Mouse (Mus musculus) embryonic facial prominence, embryonic 14.5 days (tissue): ENCODE results near the gene Nemp2. TPM values are rescaled to one million over a fixed set of nuclear protein-coding genes. Genes with fewer than 3 reads are reported as not detected.

Source experiments
- ATAC-seq: fragments of 200-750 bp; cut with Nextera tagmentation; 2 replicates; pipeline ENCODE4 v1.8.0; 2017; ENCODE audit warnings: low read depth, moderate number of reproducible peaks, moderate TSS enrichment
- DNase-seq: peaks from one replicate; pipeline ENCODE4 v3.0.0-alpha.2; 2015; ENCODE audit warnings: low spot score
- H3K27ac ChIP-seq: fragments of 300-500 bp; sonication (generic); replicated peaks from 2 replicates; pipeline ENCODE4 v1.5.1; 2014; ENCODE audit warnings: low read depth, mild to moderate bottlenecking, low read length, moderate library complexity
- H3K27me3 ChIP-seq: fragments of 300-500 bp; sonication (generic); replicated peaks from 2 replicates; pipeline ENCODE4 v1.6.1; 2014; ENCODE audit warnings: low read length; ENCODE audit not compliant: control insufficient read depth, insufficient read depth
- H3K36me3 ChIP-seq: fragments of 300-500 bp; sonication (generic); 2 replicates; pipeline ENCODE4 v1.6.1; 2014; ENCODE audit warnings: low read length, mixed read lengths; ENCODE audit not compliant: control insufficient read depth, insufficient read depth
- H3K4me1 ChIP-seq: fragments of 300-500 bp; sonication (generic); 2 replicates; pipeline ENCODE4 v1.6.1; 2014; ENCODE audit warnings: antibody characterized with exemption, low read length; ENCODE audit not compliant: control insufficient read depth, insufficient read depth
- H3K4me2 ChIP-seq: fragments of 300-500 bp; sonication (generic); 2 replicates; pipeline ENCODE4 v1.6.1; 2014; ENCODE audit warnings: low read depth, mild to moderate bottlenecking, low read length, moderate library complexity, mixed read lengths
- H3K4me3 ChIP-seq: fragments of 300-500 bp; sonication (generic); 2 replicates; pipeline ENCODE4 v1.5.1; 2014; ENCODE audit warnings: low read depth, mild to moderate bottlenecking, low read length
- H3K9ac ChIP-seq: fragments of 300-500 bp; sonication (generic); 2 replicates; pipeline ENCODE4 v1.6.1; 2014; ENCODE audit warnings: low read depth, mild to moderate bottlenecking, low read length, moderate library complexity, mixed read lengths
- H3K9me3 ChIP-seq: fragments of 300-500 bp; sonication (generic); 2 replicates; pipeline ENCODE4 v1.6.1; 2016; ENCODE audit warnings: low read length; ENCODE audit not compliant: control insufficient read depth
- WGBS: fragments of 180-500 bp; shearing (Covaris S2); extraction: QIAGEN DNeasy Blood & Tissue Kit; methylation state at CpG from one replicate; pipeline ENCODE4 v1.1.7; 2014; 5-methylcytosine and 5-hydroxymethylcytosine counted together
- polyA plus RNA-seq: library from polyadenylated mRNA; unstranded; fragments of >200 nt; fragmentation: Nextera tagmentation; extraction: Ambion mirVana; gene quantifications from 2 replicates; pipeline ENCODE4 v1.2.1, GENCODE M21; 2014

Nemp2 gene
- polyA plus RNA-seq, 1 experiment from 2014 or later = 8.4 TPM

- H3K27ac ChIP-seq = no peak overlapping the region
- H3K36me3 ChIP-seq = no peaks in the 10 kb centered on the region
- ATAC-seq = no peak
- no peak overlapping the region for H3K9ac ChIP-seq
- DNase-seq = no peak
- no peak overlapping the region for H3K4me3 ChIP-seq
- H3K27me3 ChIP-seq = no peaks in the 10 kb centered on the region
- H3K4me1 ChIP-seq = no peaks in the 10 kb centered on the region
- WGBS = 85% methylated on average over 4 of the region's 4 CpGs
- H3K4me2 ChIP-seq = no peak overlapping the region
- H3K9me3 ChIP-seq = peaks cover 7% of the 10 kb centered on the region; the same call in 1 of the 2 replicates
Observed at GRCm38 (mm10) chr1:52608486-52608885, 22.0 kb upstream of the Nemp2 start.

- Histone ChIP-seq H3K27ac (no peak overlapping the region), H3K36me3 (no peaks in the 10 kb centered on the region), H3K4me2 (no peak overlapping the region), H3K9me3 (no peaks in the 10 kb centered on the region), H3K4me3 (no peak overlapping the region), H3K9ac (no peak overlapping the region), H3K27me3 (no peaks in the 10 kb centered on the region), H3K4me1 (no peaks in the 10 kb centered on the region)
- 69% methylated on average over 1 of the region's 1 CpGs for WGBS
- ATAC-seq = no peak
- no peak for DNase-seq
Observed at GRCm38 (mm10) chr1:52618217-52618616, 12.3 kb upstream of the Nemp2 start.

GRCm38 (mm10) chr1:52620442-52620841 lies 10.1 kb upstream of the Nemp2 start:
- H3K9ac ChIP-seq = no peak overlapping the region
- no peak for DNase-seq
- H3K4me2 ChIP-seq = no peak overlapping the region
- no peak overlapping the region for H3K27ac ChIP-seq
- no peak overlapping the region for H3K4me3 ChIP-seq
- no peaks in the 10 kb centered on the region for H3K36me3 ChIP-seq
- no peaks in the 10 kb centered on the region for H3K4me1 ChIP-seq
- no peak for ATAC-seq
- H3K9me3 ChIP-seq = no peaks in the 10 kb centered on the region
- no peaks in the 10 kb centered on the region for H3K27me3 ChIP-seq

GRCm38 (mm10) chr1:52630937-52631299 lies 415 bp downstream of the Nemp2 start:
- no peaks in the 10 kb centered on the region for H3K36me3 ChIP-seq
- no peaks in the 10 kb centered on the region for H3K27me3 ChIP-seq
- H3K4me3 ChIP-seq = peak overlapping the region; percentile 85
- 0% methylated on average over 6 of the region's 6 CpGs for WGBS
- H3K4me1 ChIP-seq = peaks cover 8% of the 10 kb centered on the region
- H3K9ac ChIP-seq = peak overlapping the region; percentile 88
- ATAC-seq = peak; percentile 81
- no peaks in the 10 kb centered on the region for H3K9me3 ChIP-seq
- H3K4me2 ChIP-seq = peak overlapping the region; percentile 55
- peak overlapping the region; percentile 90 for H3K27ac ChIP-seq
- DNase-seq = peak; percentile 77

- Histone ChIP-seq H3K36me3 (peaks cover under 1% of the 10 kb centered on the region; the same call in 1 of the 2 replicates), H3K27ac (no peak overlapping the region), H3K27me3 (no peaks in the 10 kb centered on the region), H3K4me2 (peak overlapping the region; percentile 55), H3K9ac (peak overlapping the region; percentile 88; the same call in 1 of the 2 replicates), H3K4me3 (peak overlapping the region; percentile 85), H3K9me3 (no peaks in the 10 kb centered on the region), H3K4me1 (peaks cover 8% of the 10 kb centered on the region)
- 67% methylated on average over 2 of the region's 2 CpGs for WGBS
- DNase-seq (no peak), ATAC-seq (no peak)
Observed at GRCm38 (mm10) chr1:52631570-52631969, 1.1 kb downstream of the Nemp2 start.

- Histone ChIP-seq H3K36me3 (peaks cover 22% of the 10 kb centered on the region), H3K4me1 (peaks cover 8% of the 10 kb centered on the region), H3K4me3 (no peak overlapping the region), H3K4me2 (no peak overlapping the region), H3K9me3 (no peaks in the 10 kb centered on the region), H3K9ac (no peak overlapping the region), H3K27ac (no peak overlapping the region), H3K27me3 (no peaks in the 10 kb centered on the region)
- DNase-seq (peak; percentile 41), ATAC-seq (no peak)
- 84% methylated on average over 6 of the region's 6 CpGs for WGBS
Observed at GRCm38 (mm10) chr1:52634251-52634650, 3.7 kb downstream of the Nemp2 start.

GRCm38 (mm10) chr1:52635932-52636331 lies 5.4 kb downstream of the Nemp2 start:
- ATAC-seq = no peak
- 82% methylated on average over 3 of the region's 3 CpGs for WGBS
- DNase-seq = no peak
- no peak overlapping the region for H3K9ac ChIP-seq
- H3K4me3 ChIP-seq = no peak overlapping the region
- H3K9me3 ChIP-seq = no peaks in the 10 kb centered on the region
- H3K27me3 ChIP-seq = no peaks in the 10 kb centered on the region
- H3K4me2 ChIP-seq = no peak overlapping the region
- peaks cover 8% of the 10 kb centered on the region for H3K4me1 ChIP-seq
- H3K27ac ChIP-seq = no peak overlapping the region
- peaks cover 30% of the 10 kb centered on the region for H3K36me3 ChIP-seq

- H3K27ac ChIP-seq = no peak overlapping the region
- H3K27me3 ChIP-seq = no peaks in the 10 kb centered on the region
- no peaks in the 10 kb centered on the region for H3K9me3 ChIP-seq
- ATAC-seq (no peak), DNase-seq (no peak)
- H3K9ac ChIP-seq = no peak overlapping the region
- H3K4me1 ChIP-seq = no peaks in the 10 kb centered on the region
- no peak overlapping the region for H3K4me2 ChIP-seq
- H3K4me3 ChIP-seq = no peak overlapping the region
- 75% methylated on average over 2 of the region's 2 CpGs for WGBS
- H3K36me3 ChIP-seq = peaks cover 36% of the 10 kb centered on the region
Observed at GRCm38 (mm10) chr1:52638101-52638500, 7.6 kb downstream of the Nemp2 start.

GRCm38 (mm10) chr1:52639090-52639489 lies 8.6 kb downstream of the Nemp2 start:
- WGBS = 82% methylated on average over 7 of the region's 7 CpGs
- peaks cover 36% of the 10 kb centered on the region for H3K36me3 ChIP-seq
- no peak for DNase-seq

More at GRCm38 (mm10) chr1:52639090-52639489, 8.6 kb downstream of the Nemp2 start:
- ATAC-seq = no peak
- H3K4me1 ChIP-seq = no peaks in the 10 kb centered on the region
- H3K27ac ChIP-seq = no peak overlapping the region
- no peak overlapping the region for H3K9ac ChIP-seq
- H3K27me3 ChIP-seq = no peaks in the 10 kb centered on the region
- H3K4me3 ChIP-seq = no peak overlapping the region
- H3K4me2 ChIP-seq = no peak overlapping the region
- no peaks in the 10 kb centered on the region for H3K9me3 ChIP-seq
